Mouse (Mus musculus) brain, embryonic 14.5 days (tissue): ENCODE measurements at regions not wholly inside any gene's neighbourhood (a gene's known extent, or its start where the extent isn't known, plus 50 kb on each side); places are given as distances from the start of the nearest gene placed in this dataset.

ENCODE experiments used
- CTCF ChIP-seq: fragments of 200-500 bp; IDR thresholded peaks from 2 replicates; pipeline ENCODE4 v1.5.1; 2012; ENCODE audit warnings: inconsistent platforms, mild to moderate bottlenecking, moderate library complexity, borderline replicate concordance; ENCODE audit not compliant: insufficient read depth, insufficient read length; ENCODE audit errors: extremely low read depth
- POLR2A ChIP-seq: fragments of 200-500 bp; IDR thresholded peaks from 2 replicates; pipeline ENCODE4 v1.6.1; 2012; ENCODE audit warnings: mild to moderate bottlenecking, inconsistent platforms, borderline replicate concordance; ENCODE audit not compliant: poor library complexity, insufficient read depth, insufficient read length, severe bottlenecking; ENCODE audit errors: extremely low read depth

DNA sequence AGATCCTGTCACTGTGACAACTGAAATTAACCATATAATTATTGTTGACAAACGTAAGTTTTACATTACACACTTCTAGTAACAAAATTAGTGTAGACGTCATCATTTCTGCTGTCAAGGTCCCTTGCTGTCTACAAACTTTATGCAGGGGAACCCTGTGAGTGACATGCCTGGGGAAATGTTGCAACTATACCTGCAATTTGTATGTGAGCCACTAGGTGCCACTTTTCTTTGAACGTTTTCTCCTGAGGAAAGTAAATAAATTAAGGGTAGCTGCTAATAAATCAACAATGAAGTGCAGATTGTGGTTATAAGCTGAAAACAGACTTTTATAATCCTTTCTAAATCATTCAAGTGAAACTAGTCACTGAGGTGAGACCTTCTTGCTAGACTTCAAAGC, 457.3 kb upstream of the Ercc4 start:
- TF ChIP-seq CTCF (no peak; the same call in 1 of the 2 replicates), POLR2A (no peak)
